Mouse (Mus musculus): ENCODE measurements at regions not wholly inside any gene's neighbourhood (a gene's known extent, or its start where the extent isn't known, plus 50 kb on each side); places are given as distances from the start of the nearest gene placed in this dataset.

DNA sequence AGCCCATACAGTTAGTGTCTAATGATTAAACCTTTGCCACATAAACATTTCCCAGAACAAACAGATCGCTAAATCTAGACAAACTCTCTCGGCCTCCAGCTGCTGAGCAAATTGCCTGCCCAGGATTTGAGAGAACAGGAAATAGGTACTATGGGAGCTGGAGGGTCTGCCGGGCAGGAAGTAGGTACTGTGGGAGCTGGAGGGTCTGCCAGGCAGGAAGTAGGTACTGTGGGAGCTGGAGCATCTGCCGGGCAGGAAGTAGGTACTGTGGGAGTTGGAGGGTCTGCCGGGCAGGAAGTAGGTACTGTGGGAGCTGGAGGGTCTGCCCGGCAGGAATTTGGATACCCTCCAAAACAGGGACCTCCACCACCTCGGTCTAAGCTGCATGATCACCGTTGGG, 277.2 kb downstream of the Spry2 start:
- DNase-seq (ENCODE audit: low spot score) (no peak), ATAC-seq (ENCODE audit: extremely low read depth, insufficient number of reproducible peaks, low FRiP score, poor library complexity, severe bottlenecking) (no peak)
- no peaks in the 10 kb centered on the region for H3K36me3 ChIP-seq (replicated peaks)
- no peak for TF ChIP-seq GATA1 (IDR thresholded peaks at IDR 0.05; ENCODE audit: borderline replicate concordance, low read length)
- no peak for TF ChIP-seq TAL1 (conservative IDR thresholded peaks at IDR 0.05; ENCODE audit: low read depth, low read length)
- no peak for TF ChIP-seq POLR2AphosphoS5 (IDR thresholded peaks at IDR 0.05; ENCODE audit: insufficient replicate concordance, low read depth, low read length)
- no peak for TF ChIP-seq CTCF (IDR thresholded peaks at IDR 0.05; ENCODE audit: low read depth, low read length)
- no peak for TF ChIP-seq GATA2 (IDR thresholded peaks at IDR 0.05; ENCODE audit: borderline replicate concordance, low read depth, low read length)
- no peaks in the 10 kb centered on the region for H3K27me3 ChIP-seq (ENCODE audit: insufficient read depth, low read length)
- peaks cover 47% of the 10 kb centered on the region for H3K9me3 ChIP-seq (replicated peaks)
- no peaks in the 10 kb centered on the region for H3K4me1 ChIP-seq (ENCODE audit: insufficient read depth, low read depth, low read length)
- H3K4me3 ChIP-seq (ENCODE audit: low read depth, low read length) = no peak overlapping the region

DNA sequence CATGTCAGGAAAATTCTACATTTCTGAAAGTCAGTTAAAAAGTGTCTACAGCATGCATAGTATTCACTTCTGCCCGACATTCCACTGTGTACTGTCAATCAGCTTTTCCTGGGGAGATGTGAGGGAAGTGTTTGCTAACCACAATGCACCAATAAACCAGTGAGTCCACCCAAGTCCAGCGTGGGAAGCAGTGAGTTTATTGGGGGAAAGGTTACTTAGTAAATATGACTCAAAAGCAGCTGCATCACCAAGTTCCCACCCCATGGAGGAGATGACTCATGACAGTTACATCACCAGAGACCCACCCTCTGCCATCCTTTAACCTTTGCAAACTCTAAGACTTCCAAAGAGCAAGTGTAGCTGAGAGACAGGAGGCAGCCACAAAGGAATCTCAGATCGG, 280.9 kb downstream of the Spry2 start:
- H3K4me3 ChIP-seq (ENCODE audit: low read depth, low read length) = no peak overlapping the region
- no peaks in the 10 kb centered on the region for H3K4me1 ChIP-seq (ENCODE audit: insufficient read depth, low read depth, low read length)
- DNase-seq (ENCODE audit: low spot score) (no peak), ATAC-seq (ENCODE audit: extremely low read depth, insufficient number of reproducible peaks, low FRiP score, poor library complexity, severe bottlenecking) (no peak)
- H3K9me3 ChIP-seq (replicated peaks) = peaks cover 43% of the 10 kb centered on the region
- H3K27me3 ChIP-seq (ENCODE audit: insufficient read depth, low read length) = no peaks in the 10 kb centered on the region
- no peak for TF ChIP-seq CTCF (IDR thresholded peaks at IDR 0.05; ENCODE audit: low read depth, low read length)
- no peak for TF ChIP-seq POLR2AphosphoS5 (IDR thresholded peaks at IDR 0.05; ENCODE audit: insufficient replicate concordance, low read depth, low read length)
- TF ChIP-seq GATA2 (IDR thresholded peaks at IDR 0.05; ENCODE audit: borderline replicate concordance, low read depth, low read length) = no peak
- TF ChIP-seq GATA1 (IDR thresholded peaks at IDR 0.05; ENCODE audit: borderline replicate concordance, low read length) = no peak
- TF ChIP-seq TAL1 (conservative IDR thresholded peaks at IDR 0.05; ENCODE audit: low read depth, low read length) = no peak
- H3K36me3 ChIP-seq (replicated peaks) = no peaks in the 10 kb centered on the region

DNA sequence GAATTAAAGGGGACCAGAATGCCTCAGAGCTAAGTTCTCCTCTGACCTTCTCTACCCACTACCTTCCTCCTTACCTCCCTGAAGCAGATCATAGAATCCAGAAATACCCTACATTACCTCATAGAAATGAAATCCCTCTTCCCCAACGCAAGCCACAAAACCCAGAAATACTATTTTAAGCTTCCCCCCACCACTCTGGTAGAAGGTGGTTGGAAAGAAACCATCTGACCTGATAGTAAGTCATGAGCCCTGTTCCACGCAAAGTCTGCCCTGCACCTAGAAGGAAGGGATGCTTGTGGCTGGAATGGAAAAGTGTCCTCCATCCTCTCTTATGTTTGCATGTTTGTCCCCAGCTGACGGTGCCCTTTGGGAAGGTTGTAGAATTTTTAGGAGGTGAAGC, 283.8 kb downstream of the Spry2 start:
- no peak for ATAC-seq (ENCODE audit: extremely low read depth, insufficient number of reproducible peaks, low FRiP score, poor library complexity, severe bottlenecking)
- H3K27me3 ChIP-seq (ENCODE audit: insufficient read depth, low read length) = no peaks in the 10 kb centered on the region
- H3K4me3 ChIP-seq (ENCODE audit: low read depth, low read length) = no peak overlapping the region

DNA sequence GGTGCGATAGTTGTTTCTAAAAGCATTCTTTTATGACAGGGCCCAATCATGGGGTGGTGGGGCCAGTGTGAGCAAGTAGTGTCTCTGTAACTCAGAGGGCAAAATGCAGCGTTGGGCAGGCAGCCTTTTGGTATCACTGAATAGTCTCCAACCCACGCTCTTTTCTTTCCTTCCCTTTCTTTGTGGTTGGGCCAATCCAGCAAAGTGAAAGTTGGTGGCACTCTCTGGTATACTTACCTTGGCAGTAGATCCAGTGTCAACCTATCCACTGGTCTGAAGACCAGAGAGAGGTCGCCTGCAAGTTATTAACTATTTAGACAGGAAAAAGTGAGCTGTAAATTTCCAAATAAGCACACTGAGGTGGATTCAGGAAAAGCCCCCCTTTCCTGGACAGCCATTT, 287.8 kb downstream of the Spry2 start:
- Histone ChIP-seq H3K4me3 (ENCODE audit: low read depth, low read length) (no peak overlapping the region), H3K36me3 (replicated peaks) (no peaks in the 10 kb centered on the region), H3K9me3 (replicated peaks) (peaks cover 56% of the 10 kb centered on the region), H3K4me1 (ENCODE audit: insufficient read depth, low read depth, low read length) (no peaks in the 10 kb centered on the region), H3K27me3 (ENCODE audit: insufficient read depth, low read length) (no peaks in the 10 kb centered on the region)
- no peak for DNase-seq (ENCODE audit: low spot score)
- TF ChIP-seq CTCF (IDR thresholded peaks at IDR 0.05; ENCODE audit: low read depth, low read length) (no peak), TAL1 (conservative IDR thresholded peaks at IDR 0.05; ENCODE audit: low read depth, low read length) (no peak), POLR2AphosphoS5 (IDR thresholded peaks at IDR 0.05; ENCODE audit: insufficient replicate concordance, low read depth, low read length) (no peak), GATA2 (IDR thresholded peaks at IDR 0.05; ENCODE audit: borderline replicate concordance, low read depth, low read length) (no peak)
- ATAC-seq (ENCODE audit: extremely low read depth, insufficient number of reproducible peaks, low FRiP score, poor library complexity, severe bottlenecking) = no peak

More for the DNA sequence above, 283.8 kb downstream of the Spry2 start:
- no peak for DNase-seq (ENCODE audit: low spot score)
- TF ChIP-seq GATA1 (IDR thresholded peaks at IDR 0.05; ENCODE audit: borderline replicate concordance, low read length) (no peak), POLR2AphosphoS5 (IDR thresholded peaks at IDR 0.05; ENCODE audit: insufficient replicate concordance, low read depth, low read length) (no peak), CTCF (IDR thresholded peaks at IDR 0.05; ENCODE audit: low read depth, low read length) (no peak), GATA2 (IDR thresholded peaks at IDR 0.05; ENCODE audit: borderline replicate concordance, low read depth, low read length) (no peak), TAL1 (conservative IDR thresholded peaks at IDR 0.05; ENCODE audit: low read depth, low read length) (no peak)
- Histone ChIP-seq H3K36me3 (replicated peaks) (no peaks in the 10 kb centered on the region), H3K4me1 (ENCODE audit: insufficient read depth, low read depth, low read length) (no peaks in the 10 kb centered on the region), H3K9me3 (replicated peaks) (peaks cover 40% of the 10 kb centered on the region)

DNA sequence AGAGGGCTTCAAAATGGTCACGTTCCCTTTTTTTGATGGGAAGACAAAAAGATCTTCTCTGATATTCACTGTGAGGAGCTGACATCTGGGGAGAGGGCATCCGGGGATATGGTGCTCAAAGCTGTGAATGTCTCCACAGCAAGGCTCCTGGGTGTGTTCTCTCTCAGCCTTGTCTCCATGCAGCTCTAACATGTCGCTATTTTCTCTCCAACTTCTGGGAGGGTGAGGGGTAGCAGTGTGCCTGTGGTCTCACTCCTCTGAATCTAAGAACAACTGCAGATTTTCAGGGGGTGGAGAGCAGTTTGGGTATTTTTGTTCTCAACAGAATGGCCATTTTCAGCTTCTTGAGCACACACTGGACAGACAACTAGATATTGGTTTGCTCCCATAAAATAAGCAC, 290.1 kb downstream of the Spry2 start:
- no peaks in the 10 kb centered on the region for H3K27me3 ChIP-seq (ENCODE audit: insufficient read depth, low read length)
- peaks cover 50% of the 10 kb centered on the region for H3K9me3 ChIP-seq (replicated peaks)
- ATAC-seq (ENCODE audit: extremely low read depth, insufficient number of reproducible peaks, low FRiP score, poor library complexity, severe bottlenecking) = no peak
- H3K4me3 ChIP-seq (ENCODE audit: low read depth, low read length) = no peak overlapping the region
- H3K36me3 ChIP-seq (replicated peaks) = no peaks in the 10 kb centered on the region
- no peak for DNase-seq (ENCODE audit: low spot score)
- no peaks in the 10 kb centered on the region for H3K4me1 ChIP-seq (ENCODE audit: insufficient read depth, low read depth, low read length)
- no peak for TF ChIP-seq GATA1 (IDR thresholded peaks at IDR 0.05; ENCODE audit: borderline replicate concordance, low read length)
- no peak for TF ChIP-seq GATA2 (IDR thresholded peaks at IDR 0.05; ENCODE audit: borderline replicate concordance, low read depth, low read length)
- no peak for TF ChIP-seq POLR2AphosphoS5 (IDR thresholded peaks at IDR 0.05; ENCODE audit: insufficient replicate concordance, low read depth, low read length)
- TF ChIP-seq CTCF (IDR thresholded peaks at IDR 0.05; ENCODE audit: low read depth, low read length) = no peak

DNA sequence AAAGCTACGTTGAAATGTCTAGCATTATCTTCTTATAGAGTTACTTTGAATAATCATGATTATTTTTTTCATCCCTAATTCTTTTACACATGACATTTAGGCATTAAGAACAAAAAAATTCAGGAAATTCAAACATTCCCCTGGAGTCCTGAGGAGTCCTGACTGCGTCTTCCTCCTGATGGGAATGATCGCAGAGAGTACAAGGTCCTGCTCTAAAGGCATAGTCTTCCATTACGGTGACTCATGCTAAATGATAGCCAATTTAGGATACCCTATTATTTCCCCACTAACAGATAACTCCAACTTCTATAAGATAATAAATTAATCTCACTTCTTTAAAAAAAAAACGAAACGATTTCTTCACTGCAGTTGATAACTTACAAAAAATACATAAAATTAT, 292.2 kb downstream of the Spry2 start:
- no peak for TF ChIP-seq GATA2 (IDR thresholded peaks at IDR 0.05; ENCODE audit: borderline replicate concordance, low read depth, low read length)
- TF ChIP-seq CTCF (IDR thresholded peaks at IDR 0.05; ENCODE audit: low read depth, low read length) = no peak
- TF ChIP-seq POLR2AphosphoS5 (IDR thresholded peaks at IDR 0.05; ENCODE audit: insufficient replicate concordance, low read depth, low read length) = no peak
- no peak for TF ChIP-seq TAL1 (conservative IDR thresholded peaks at IDR 0.05; ENCODE audit: low read depth, low read length)
- no peak for TF ChIP-seq GATA1 (IDR thresholded peaks at IDR 0.05; ENCODE audit: borderline replicate concordance, low read length)
- no peak overlapping the region for H3K4me3 ChIP-seq (ENCODE audit: low read depth, low read length)
- no peaks in the 10 kb centered on the region for H3K36me3 ChIP-seq (replicated peaks)
- no peaks in the 10 kb centered on the region for H3K27me3 ChIP-seq (ENCODE audit: insufficient read depth, low read length)
- DNase-seq (ENCODE audit: low spot score) = no peak
- H3K9me3 ChIP-seq (replicated peaks) = peaks cover 49% of the 10 kb centered on the region
- no peaks in the 10 kb centered on the region for H3K4me1 ChIP-seq (ENCODE audit: insufficient read depth, low read depth, low read length)
- ATAC-seq (ENCODE audit: extremely low read depth, insufficient number of reproducible peaks, low FRiP score, poor library complexity, severe bottlenecking) = no peak

DNA sequence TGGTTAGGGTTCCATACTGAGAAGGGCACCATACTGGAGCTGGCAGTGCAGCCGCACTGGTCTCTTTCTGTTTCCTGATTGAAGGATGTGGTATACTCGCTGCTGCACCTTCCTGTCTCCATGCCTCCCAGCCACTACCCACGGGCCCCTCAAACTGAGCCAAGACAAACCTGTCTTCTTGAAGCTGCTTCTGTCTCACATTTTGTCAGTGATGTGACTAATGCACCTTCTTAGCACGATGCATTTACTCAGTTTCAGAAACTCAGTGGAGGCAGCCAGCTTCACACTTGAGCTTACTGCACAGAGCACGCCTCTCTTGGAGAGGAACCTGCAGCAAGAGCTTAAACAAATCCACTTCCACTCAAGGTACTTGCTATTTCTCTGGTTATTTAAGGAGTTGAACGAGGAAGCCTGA, 293.6 kb downstream of the Spry2 start:
- DNase-seq (ENCODE audit: low spot score) (no peak), ATAC-seq (ENCODE audit: extremely low read depth, insufficient number of reproducible peaks, low FRiP score, poor library complexity, severe bottlenecking) (no peak)
- H3K9me3 ChIP-seq (replicated peaks) = peaks cover 49% of the 10 kb centered on the region
- no peak for TF ChIP-seq GATA1 (IDR thresholded peaks at IDR 0.05; ENCODE audit: borderline replicate concordance, low read length)
- TF ChIP-seq GATA2 (IDR thresholded peaks at IDR 0.05; ENCODE audit: borderline replicate concordance, low read depth, low read length) = no peak
- TF ChIP-seq TAL1 (conservative IDR thresholded peaks at IDR 0.05; ENCODE audit: low read depth, low read length) = no peak
- no peak for TF ChIP-seq POLR2AphosphoS5 (IDR thresholded peaks at IDR 0.05; ENCODE audit: insufficient replicate concordance, low read depth, low read length)
- no peak for TF ChIP-seq CTCF (IDR thresholded peaks at IDR 0.05; ENCODE audit: low read depth, low read length)
- no peak overlapping the region for H3K4me3 ChIP-seq (ENCODE audit: low read depth, low read length)
- H3K27me3 ChIP-seq (ENCODE audit: insufficient read depth, low read length) = no peaks in the 10 kb centered on the region
- no peaks in the 10 kb centered on the region for H3K4me1 ChIP-seq (ENCODE audit: insufficient read depth, low read depth, low read length)
- no peaks in the 10 kb centered on the region for H3K36me3 ChIP-seq (replicated peaks)
